Mouse (Mus musculus) MEL (cell line): ENCODE data around the gene Actr10. TPM values are rescaled to one million over a fixed set of nuclear protein-coding genes. Genes with fewer than 3 reads are reported as not detected.
A peak's percentile ranks its signal among the peaks of the same experiment; 100 is the strongest.

Source experiments
- DNase-seq: peaks from one replicate; pipeline ENCODE4 v3.0.0; 2011; ENCODE audit warnings: low read depth, low spot score
- H3K27ac ChIP-seq: 2 replicates; pipeline ENCODE4 v1.5.1; 2012; ENCODE audit warnings: low read depth, mild to moderate bottlenecking, control low read depth, low read length, moderate library complexity; ENCODE audit not compliant: control insufficient read depth
- H3K27me3 ChIP-seq, 2 experiments: fragments of 150-350 bp in 1 of 2; sonication (generic) in 1 of 2; 2 replicates each; pipeline ENCODE4 v1.6.1; 2012; ENCODE audit warnings: low read length in 2 of 2, mild to moderate bottlenecking in 2 of 2, improper control_type of control experiment in 1 of 2, moderate library complexity in 1 of 2; ENCODE audit not compliant: insufficient read depth in 2 of 2, control insufficient read depth in 1 of 2
- H3K36me3 ChIP-seq, 2 experiments: 2 replicates each; pipeline ENCODE4 v1.6.1; 2012 to 2014; ENCODE audit warnings: low read length in 2 of 2, improper control_type of control experiment in 1 of 2, inconsistent platforms in 1 of 2, mild to moderate bottlenecking in 1 of 2; ENCODE audit not compliant: insufficient read depth in 2 of 2, control insufficient read depth in 1 of 2
- H3K4me1 ChIP-seq, 2 experiments: fragments of 150-350 bp in 1 of 2; sonication (generic) in 1 of 2; 2 replicates each; pipeline ENCODE4 v1.6.1; 2012; ENCODE audit warnings: low read length in 2 of 2, improper control_type of control experiment in 1 of 2, mild to moderate bottlenecking in 1 of 2; ENCODE audit not compliant: insufficient read depth in 2 of 2, control insufficient read depth in 1 of 2
- H3K4me3 ChIP-seq, 2 experiments: fragments of 150-350 bp in 1 of 2; sonication (generic) in 1 of 2; 2 replicates each; pipeline ENCODE4 v1.5.1; 2012; ENCODE audit warnings: low read depth in 2 of 2, low read length in 2 of 2, mild to moderate bottlenecking in 2 of 2, moderate library complexity in 2 of 2, control low read depth in 1 of 2, improper control_type of control experiment in 1 of 2; ENCODE audit not compliant: control insufficient read depth in 1 of 2, insufficient read depth in 1 of 2
- H3K79me2 ChIP-seq: 2 replicates; pipeline ENCODE4 v1.6.1; 2012; ENCODE audit warnings: mild to moderate bottlenecking, low read length, moderate library complexity; ENCODE audit not compliant: control insufficient read depth, poor library complexity, insufficient read depth
- H3K9ac ChIP-seq: 2 replicates; pipeline ENCODE4 v1.6.1; 2012; ENCODE audit warnings: low read depth, mild to moderate bottlenecking, control low read depth, low read length, moderate library complexity; ENCODE audit not compliant: control insufficient read depth, poor library complexity, severe bottlenecking
- H3K9me3 ChIP-seq: fragments of 150-350 bp; sonication (generic); replicated peaks from 2 replicates; pipeline ENCODE4 v1.6.1; 2012; ENCODE audit warnings: mild to moderate bottlenecking, low read length, improper control_type of control experiment, moderate library complexity; ENCODE audit not compliant: insufficient read depth
- BHLHE40 ChIP-seq: IDR thresholded peaks from 2 replicates; pipeline ENCODE4 v1.6.1; 2012; ENCODE audit warnings: low read depth, mild to moderate bottlenecking, inconsistent platforms, low read length, improper control_type of control experiment, borderline replicate concordance
- CTCF ChIP-seq, 3 experiments: IDR thresholded peaks in 2 of 3; conservative IDR thresholded peaks in 1 of 3; 2 replicates each; pipeline ENCODE4 v1.5.1; 2011 to 2012; ENCODE audit warnings: low read length in 3 of 3, low read depth in 2 of 3, mild to moderate bottlenecking in 2 of 3, improper control_type of control experiment in 1 of 3, inconsistent platforms in 1 of 3, mixed read lengths in 1 of 3, moderate library complexity in 1 of 3; ENCODE audit not compliant: control insufficient read depth in 1 of 3, insufficient read depth in 1 of 3, poor library complexity in 1 of 3, severe bottlenecking in 1 of 3
- E2F4 ChIP-seq: IDR thresholded peaks from 2 replicates; pipeline ENCODE4 v1.6.1; 2011; ENCODE audit warnings: low read depth, low read length, improper control_type of control experiment, borderline replicate concordance
- EP300 ChIP-seq, 2 experiments: IDR thresholded peaks; 2 replicates each; pipeline ENCODE4 v1.6.1; 2011; ENCODE audit warnings: improper control_type of control experiment in 2 of 2, low read length in 2 of 2, low read depth in 1 of 2, mild to moderate bottlenecking in 1 of 2
- GABPA ChIP-seq: IDR thresholded peaks from 2 replicates; pipeline ENCODE4 v1.6.1; 2012; ENCODE audit warnings: low read depth, mild to moderate bottlenecking, inconsistent platforms, low read length, improper control_type of control experiment, moderate library complexity
- GATA1 ChIP-seq: IDR thresholded peaks from 2 replicates; pipeline ENCODE4 v1.6.1; 2011; ENCODE audit warnings: low read depth, low read length, improper control_type of control experiment
- HCFC1 ChIP-seq: IDR thresholded peaks from 2 replicates; pipeline ENCODE4 v1.6.1; 2012; ENCODE audit warnings: low read depth, mild to moderate bottlenecking, inconsistent platforms, low read length, improper control_type of control experiment, moderate library complexity
- MEF2A ChIP-seq: IDR thresholded peaks from 2 replicates; pipeline ENCODE4 v1.6.1; 2014; ENCODE audit warnings: low read depth, mild to moderate bottlenecking, inconsistent platforms, low read length, improper control_type of control experiment; ENCODE audit not compliant: poor library complexity, insufficient replicate concordance, severe bottlenecking; ENCODE audit errors: extremely low read depth
- MXI1 ChIP-seq: IDR thresholded peaks from 2 replicates; pipeline ENCODE4 v1.6.1; 2011; ENCODE audit warnings: mild to moderate bottlenecking, low read depth, low read length, improper control_type of control experiment
- MYB ChIP-seq: IDR thresholded peaks from 2 replicates; pipeline ENCODE4 v1.6.1; 2011; ENCODE audit warnings: mild to moderate bottlenecking, low read depth, low read length, improper control_type of control experiment
- MYC ChIP-seq: IDR thresholded peaks from 2 replicates; pipeline ENCODE4 v1.6.1; 2011; ENCODE audit warnings: low read depth, mild to moderate bottlenecking, low read length, improper control_type of control experiment, moderate library complexity
- NRF1 ChIP-seq: IDR thresholded peaks from 2 replicates; pipeline ENCODE4 v1.6.1; 2014; ENCODE audit warnings: low read depth, mild to moderate bottlenecking, inconsistent platforms, low read length, improper control_type of control experiment, moderate library complexity; ENCODE audit not compliant: poor library complexity, insufficient read depth, severe bottlenecking
- POLR2AphosphoS2 ChIP-seq: IDR thresholded peaks from 2 replicates; pipeline ENCODE4 v1.6.1; 2011; ENCODE audit warnings: low read length, improper control_type of control experiment
- RAD21 ChIP-seq: IDR thresholded peaks from 2 replicates; pipeline ENCODE4 v1.6.1; 2011; ENCODE audit warnings: mild to moderate bottlenecking, low read depth, low read length, improper control_type of control experiment
- SIN3A ChIP-seq: IDR thresholded peaks from 2 replicates; pipeline ENCODE4 v1.6.1; 2012; ENCODE audit warnings: low read length, improper control_type of control experiment, inconsistent platforms
- UBTF ChIP-seq: IDR thresholded peaks from 2 replicates; pipeline ENCODE4 v1.6.1; 2012; ENCODE audit warnings: low read depth, mild to moderate bottlenecking, inconsistent platforms, low read length, improper control_type of control experiment, moderate library complexity, borderline replicate concordance; ENCODE audit not compliant: insufficient read depth
- ZC3H11A ChIP-seq: IDR thresholded peaks from 2 replicates; pipeline ENCODE4 v1.6.1; 2012; ENCODE audit warnings: low read depth, mild to moderate bottlenecking, inconsistent platforms, low read length, improper control_type of control experiment
- ZKSCAN1 ChIP-seq: IDR thresholded peaks from 2 replicates; pipeline ENCODE4 v1.6.1; 2012; ENCODE audit warnings: low read depth, mild to moderate bottlenecking, inconsistent platforms, low read length, improper control_type of control experiment, moderate library complexity
- ZMIZ1 ChIP-seq: IDR thresholded peaks from 2 replicates; pipeline ENCODE4 v1.6.1; 2012; ENCODE audit warnings: low read depth, mild to moderate bottlenecking, inconsistent platforms, low read length, improper control_type of control experiment, moderate library complexity
- ZNF384 ChIP-seq: IDR thresholded peaks from 2 replicates; pipeline ENCODE4 v1.6.1; 2012; ENCODE audit warnings: low read depth, mild to moderate bottlenecking, inconsistent platforms, low read length, improper control_type of control experiment
- polyA plus RNA-seq, 2 experiments: library from polyadenylated mRNA; stranded (reverse) in 1 of 2; unstranded in 1 of 2; fragments of >175 nt in 1 of 2; fragments of >200 nt in 1 of 2; gene quantifications; 2 replicates each; pipeline versions ENCODE4 v1.2.1 to v1.2.4; 2012; ENCODE audit warnings: low replicate concordance in 2 of 2, low read depth in 1 of 2; ENCODE audit not compliant: insufficient read length in 2 of 2, insufficient read depth in 1 of 2, missing spikeins in 1 of 2
- total RNA-seq: library from RNA; depleted of rRNA; stranded (reverse); fragments of 300-350 nt; gene quantifications from 2 replicates; pipeline ENCODE4 v1.2.3, GENCODE M21; 2012

Gene Actr10
- total and polyA plus RNA-seq, 3 experiments = 78.7 to 109 TPM; not detected in 1

DNA sequence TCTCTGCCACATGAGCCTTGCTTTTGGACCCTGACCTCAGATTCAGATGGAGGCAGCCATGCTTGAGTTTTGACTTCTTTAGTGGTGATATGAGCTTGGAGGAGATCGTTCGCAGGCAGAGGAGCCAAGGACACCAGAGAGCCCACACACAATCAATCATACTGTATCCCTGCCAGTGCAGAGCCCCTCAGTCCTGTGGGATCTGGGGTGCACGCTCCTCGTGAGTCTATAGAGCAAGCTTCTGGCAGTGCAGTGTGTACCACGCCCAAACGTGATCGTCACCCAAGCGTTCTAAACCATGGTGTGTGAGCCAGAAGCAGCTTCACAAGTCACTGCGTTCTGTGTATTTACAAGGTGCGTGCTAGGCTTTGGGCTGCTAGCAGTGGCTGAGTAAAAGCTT, 41.6 kb upstream of the Actr10 start:
- TF ChIP-seq EP300 (IDR thresholded peaks at IDR 0.05; ENCODE audit: low read depth in 1 of 2, low read length in 2 of 2) = no peak
- TF ChIP-seq ZMIZ1 = no peak
- no peak for TF ChIP-seq POLR2AphosphoS2
- TF ChIP-seq HCFC1 = no peak
- TF ChIP-seq BHLHE40 = no peak
- no peak for TF ChIP-seq MXI1
- TF ChIP-seq GABPA = no peak
- no peak for TF ChIP-seq NRF1
- TF ChIP-seq GATA1 = no peak
- TF ChIP-seq ZKSCAN1 = no peak
- no peak for TF ChIP-seq ZC3H11A
- TF ChIP-seq E2F4 = no peak
- no peak for TF ChIP-seq UBTF
- no peak for TF ChIP-seq SIN3A
- no peak for TF ChIP-seq ZNF384
- TF ChIP-seq MEF2A = no peak
- TF ChIP-seq RAD21 = no peak
- no peak for TF ChIP-seq MYC
- no peak for TF ChIP-seq MYB
- DNase-seq = no peak

DNA sequence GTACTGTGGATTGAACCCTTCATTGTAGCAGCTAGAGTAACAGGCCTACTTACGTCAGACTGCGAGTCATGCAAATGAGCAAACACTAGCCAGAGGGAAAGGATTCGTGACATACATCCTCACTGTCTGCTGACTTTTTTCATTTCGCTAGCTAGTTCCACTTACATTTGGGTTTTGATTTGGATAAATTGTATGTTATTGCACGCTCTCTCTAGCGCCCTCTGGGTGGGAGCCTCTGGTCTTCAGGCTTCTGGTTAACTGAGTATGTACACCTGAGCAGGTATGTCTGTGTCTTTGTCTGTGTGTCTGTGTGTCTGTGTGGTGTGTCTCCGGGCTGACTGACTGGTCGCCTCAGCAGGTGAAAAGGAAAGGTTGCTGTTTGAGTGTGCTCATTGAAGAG, 40.2 kb upstream of the Actr10 start:
- no peaks in the 10 kb centered on the region for H3K36me3 ChIP-seq

More for the DNA sequence above, 41.6 kb upstream of the Actr10 start:
- Histone ChIP-seq H3K27ac (no peak overlapping the region), H3K4me3 (no peak overlapping the region), H3K9ac (no peak overlapping the region), H3K36me3 (no peaks in the 10 kb centered on the region), H3K79me2 (no peaks in the 10 kb centered on the region), H3K27me3 (no peaks in the 10 kb centered on the region), H3K9me3 (no peaks in the 10 kb centered on the region), H3K4me1 (no peaks in the 10 kb centered on the region)

More for the DNA sequence above, 40.2 kb upstream of the Actr10 start:
- Histone ChIP-seq H3K4me3 (no peak overlapping the region), H3K79me2 (no peaks in the 10 kb centered on the region), H3K9ac (no peak overlapping the region), H3K27ac (no peak overlapping the region), H3K27me3 (no peaks in the 10 kb centered on the region), H3K4me1 (no peaks in the 10 kb centered on the region), H3K9me3 (no peaks in the 10 kb centered on the region)
- DNase-seq = no peak
- no peak for TF ChIP-seq RAD21
- TF ChIP-seq CTCF (IDR thresholded peaks at IDR 0.05 in 2 of 3, conservative IDR thresholded peaks at IDR 0.05 in 1 of 3; ENCODE audit: control insufficient read depth in 1 of 3, insufficient read depth in 1 of 3, low read depth in 2 of 3, low read length in 3 of 3, poor library complexity in 1 of 3, severe bottlenecking in 1 of 3) = peak; percentile 15 to 39 (median 35); a peak in 4 of 6 replicates
